Mouse (Mus musculus) thymus, adult 2 months (tissue): ENCODE measurements around the gene Phyhd1.

Experiments
- CTCF ChIP-seq: fragments of 200-500 bp; IDR thresholded peaks from 2 replicates; pipeline ENCODE4 v1.5.1; 2012; ENCODE audit warnings: mild to moderate bottlenecking, control low read depth, low read length, moderate library complexity, borderline replicate concordance; ENCODE audit not compliant: control insufficient read depth, poor library complexity, insufficient read depth; ENCODE audit errors: extremely low read depth
- POLR2A ChIP-seq: fragments of 200-500 bp; IDR thresholded peaks from 2 replicates; pipeline ENCODE4 v1.6.1; 2012; ENCODE audit warnings: mild to moderate bottlenecking, low read length, control low read depth, moderate library complexity; ENCODE audit not compliant: control insufficient read depth, poor library complexity, insufficient read depth; ENCODE audit errors: extremely low read depth

GRCm38 (mm10) chr2:30259131-30260064, 6.6 kb upstream of the Phyhd1 start:
- no peak for TF ChIP-seq CTCF
- TF ChIP-seq POLR2A = no peak
